Mouse (Mus musculus): ENCODE data around the gene F11r. TPM values are rescaled to one million over a fixed set of nuclear protein-coding genes. Genes with fewer than 3 reads are reported as not detected.

F11r gene
- polyA plus RNA-seq, 1 experiment: 6.6 TPM

DNA sequence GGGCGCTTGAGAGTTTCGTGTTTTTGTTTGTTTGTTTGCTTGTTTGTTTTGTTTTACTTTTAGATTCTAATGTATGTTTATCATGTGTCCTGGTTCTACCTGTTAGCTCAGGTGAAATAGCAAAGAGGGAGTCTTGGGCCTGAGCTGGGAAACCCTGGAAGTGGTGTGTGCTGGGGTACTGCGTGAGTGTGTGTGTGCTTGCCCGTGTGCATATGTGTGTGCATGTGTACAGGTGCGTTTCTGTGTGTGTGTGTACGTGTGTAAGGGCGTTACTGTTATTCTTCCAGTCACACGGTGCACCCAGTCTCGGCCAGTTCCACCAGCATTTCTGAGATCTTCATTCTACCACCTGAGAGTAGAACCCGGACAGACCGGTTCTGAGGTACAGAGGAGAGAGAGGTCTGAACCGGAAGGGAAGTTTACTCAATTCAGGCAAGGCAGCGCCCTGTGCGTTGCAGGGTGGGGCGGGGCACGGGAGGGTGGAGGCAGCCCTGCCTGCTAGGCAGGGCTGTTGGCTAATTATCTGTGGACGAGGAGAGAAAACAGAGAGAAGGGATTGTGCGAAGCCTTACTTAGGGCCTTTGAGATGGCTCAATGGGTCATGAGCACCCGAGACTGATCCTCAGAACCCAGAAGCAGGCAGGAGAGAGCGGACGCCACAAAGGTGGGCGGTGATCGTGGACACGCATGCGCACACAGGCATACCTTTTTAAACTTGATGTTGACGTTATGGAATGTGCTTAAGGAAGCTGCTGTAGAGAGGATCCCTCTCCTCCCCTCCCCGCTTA lies 40.6 kb downstream of the F11r start:
- no peak overlapping the region for H3K27ac ChIP-seq (ENCODE audit: insufficient read depth, low read depth, low read length)
- no peak overlapping the region for H3K4me3 ChIP-seq (ENCODE audit: insufficient read depth, low read length)
- peaks cover 6% of the 10 kb centered on the region for H3K4me1 ChIP-seq (ENCODE audit: control insufficient read depth, insufficient read depth, low read length)
- TF ChIP-seq POLR2A (IDR thresholded peaks at IDR 0.05; ENCODE audit: borderline replicate concordance, low read depth, low read length) (no peak), CTCF (IDR thresholded peaks at IDR 0.05; ENCODE audit: low read depth, low read length) (no peak)

DNA sequence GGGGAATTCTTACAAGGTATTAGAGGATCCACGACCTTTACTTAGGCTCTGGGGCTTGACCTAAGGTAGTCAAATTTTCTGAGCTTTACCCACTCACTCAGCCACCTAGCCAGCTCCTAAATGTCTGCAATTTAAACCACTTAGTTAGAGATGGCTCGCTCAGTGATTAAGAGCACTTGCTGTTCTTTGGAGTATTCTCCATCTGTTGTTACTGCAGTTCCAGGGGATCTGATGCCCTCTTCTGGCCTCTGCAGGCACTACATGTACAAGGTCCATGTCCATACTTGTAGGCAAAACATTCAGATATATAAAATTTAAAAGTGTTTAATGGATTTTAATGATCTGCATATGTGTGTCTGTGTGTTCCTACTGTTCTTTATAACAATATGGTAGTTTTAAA lies 41.6 kb downstream of the F11r start:
- Histone ChIP-seq H3K27ac (ENCODE audit: insufficient read depth, low read depth, low read length) (no peak overlapping the region), H3K4me1 (ENCODE audit: control insufficient read depth, insufficient read depth, low read length) (peaks cover 5% of the 10 kb centered on the region), H3K4me3 (ENCODE audit: insufficient read depth, low read length) (no peak overlapping the region)
- TF ChIP-seq CTCF (IDR thresholded peaks at IDR 0.05; ENCODE audit: low read depth, low read length) (no peak), POLR2A (IDR thresholded peaks at IDR 0.05; ENCODE audit: borderline replicate concordance, low read depth, low read length) (no peak)

DNA sequence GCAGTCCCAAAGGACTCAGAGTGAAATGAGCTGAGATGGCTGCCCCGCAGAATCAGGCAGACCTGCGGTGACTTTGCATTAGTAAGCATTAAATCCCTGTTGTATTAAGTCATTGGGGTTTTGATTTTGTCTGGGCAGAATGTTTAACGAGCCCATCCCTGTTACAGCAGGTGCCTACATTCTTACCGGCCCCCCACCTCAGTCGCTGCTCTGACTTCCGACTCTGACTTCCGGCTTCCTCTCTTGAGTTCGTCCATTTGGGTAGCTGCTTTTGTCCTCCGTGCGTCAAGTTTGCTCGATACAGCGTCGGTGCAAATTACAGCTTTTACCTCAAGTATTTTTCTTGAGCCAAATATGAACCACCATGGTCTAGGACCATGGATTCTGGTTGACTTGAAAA lies 56.9 kb downstream of the F11r start:
- TF ChIP-seq CTCF (IDR thresholded peaks at IDR 0.05; ENCODE audit: low read depth, low read length) (no peak), POLR2A (IDR thresholded peaks at IDR 0.05; ENCODE audit: borderline replicate concordance, low read depth, low read length) (no peak)
- H3K4me1 ChIP-seq (ENCODE audit: control insufficient read depth, insufficient read depth, low read length): no peaks in the 10 kb centered on the region
- no peak overlapping the region for H3K4me3 ChIP-seq (ENCODE audit: insufficient read depth, low read length)
- no peak overlapping the region for H3K27ac ChIP-seq (ENCODE audit: insufficient read depth, low read depth, low read length)

GRCm38 (mm10) chr1:171495371-171495770 lies 58.0 kb downstream of the F11r start:
- TF ChIP-seq CTCF (IDR thresholded peaks at IDR 0.05; ENCODE audit: low read depth, low read length): no peak
- TF ChIP-seq POLR2A (IDR thresholded peaks at IDR 0.05; ENCODE audit: borderline replicate concordance, low read depth, low read length): no peak
- no peak overlapping the region for H3K4me3 ChIP-seq (ENCODE audit: insufficient read depth, low read length)
- peaks cover 4% of the 10 kb centered on the region for H3K4me1 ChIP-seq (ENCODE audit: control insufficient read depth, insufficient read depth, low read length)
- H3K27ac ChIP-seq (ENCODE audit: insufficient read depth, low read depth, low read length): no peak overlapping the region

DNA sequence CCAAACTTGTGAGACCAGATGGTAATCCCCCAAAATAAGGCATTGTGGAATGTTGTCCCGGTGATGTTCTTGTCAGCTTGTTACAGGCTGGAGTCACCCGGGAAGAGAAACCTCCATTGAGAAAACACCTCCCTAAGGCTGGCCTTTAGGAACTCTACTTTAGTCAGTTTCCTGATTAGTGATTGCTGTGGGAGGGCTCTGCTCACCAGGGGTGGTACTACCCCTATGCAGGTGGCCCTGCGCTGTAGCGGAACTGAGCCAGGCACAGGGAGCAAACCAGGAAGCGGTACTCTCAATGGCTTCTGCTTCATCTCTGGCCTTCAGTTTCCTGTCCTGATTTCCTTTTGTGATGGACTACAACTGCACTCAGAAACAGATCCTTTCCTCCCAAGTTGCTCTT lies 62.5 kb downstream of the F11r start:
- TF ChIP-seq CTCF (IDR thresholded peaks at IDR 0.05; ENCODE audit: low read depth, low read length): no peak
- TF ChIP-seq POLR2A (IDR thresholded peaks at IDR 0.05; ENCODE audit: borderline replicate concordance, low read depth, low read length): no peak
- H3K27ac ChIP-seq (ENCODE audit: insufficient read depth, low read depth, low read length): no peak overlapping the region
- H3K4me3 ChIP-seq (ENCODE audit: insufficient read depth, low read length): no peak overlapping the region
- peaks cover 7% of the 10 kb centered on the region for H3K4me1 ChIP-seq (ENCODE audit: control insufficient read depth, insufficient read depth, low read length)

GRCm38 (mm10) chr1:171501016-171501610 lies 63.8 kb downstream of the F11r start:
- TF ChIP-seq CTCF (IDR thresholded peaks at IDR 0.05; ENCODE audit: low read depth, low read length) (no peak), POLR2A (IDR thresholded peaks at IDR 0.05; ENCODE audit: borderline replicate concordance, low read depth, low read length) (no peak)
- Histone ChIP-seq H3K4me1 (ENCODE audit: control insufficient read depth, insufficient read depth, low read length) (peaks cover 17% of the 10 kb centered on the region), H3K27ac (ENCODE audit: insufficient read depth, low read depth, low read length) (no peak overlapping the region), H3K4me3 (ENCODE audit: insufficient read depth, low read length) (no peak overlapping the region)

DNA sequence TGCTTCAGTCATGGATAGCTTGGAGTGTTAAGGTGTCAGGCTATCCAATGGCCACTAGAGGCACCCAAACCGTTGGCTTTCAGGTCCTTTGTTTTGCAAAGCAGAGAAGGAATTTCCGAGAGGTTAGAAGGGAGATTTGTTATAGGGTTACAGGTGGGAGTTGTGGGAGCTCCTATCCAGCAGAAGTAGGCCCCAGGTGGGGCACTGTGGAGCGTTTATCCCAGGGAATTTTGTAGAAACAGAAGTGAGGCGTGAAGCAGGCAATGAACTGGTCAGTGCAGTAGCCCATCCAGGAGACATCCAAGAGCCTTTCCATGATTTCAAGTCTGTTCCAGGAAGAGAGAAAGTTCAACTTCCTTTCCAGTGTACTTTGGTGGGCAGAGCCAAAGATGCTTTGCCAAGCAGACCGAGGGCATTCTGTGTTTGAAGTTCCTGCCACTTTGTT lies 64.3 kb downstream of the F11r start:
- Histone ChIP-seq H3K27ac (ENCODE audit: insufficient read depth, low read depth, low read length) (0 out of 2 replicates have a peak overlapping the region, but pooled peaks have one; percentile 2), H3K4me3 (ENCODE audit: insufficient read depth, low read length) (no peak overlapping the region), H3K4me1 (ENCODE audit: control insufficient read depth, insufficient read depth, low read length) (peaks cover 17% of the 10 kb centered on the region)
- TF ChIP-seq POLR2A (IDR thresholded peaks at IDR 0.05; ENCODE audit: borderline replicate concordance, low read depth, low read length) (peak; percentile 43; the same call in 1 of the 2 replicates), CTCF (IDR thresholded peaks at IDR 0.05; ENCODE audit: low read depth, low read length) (no peak; the same call in 1 of the 2 replicates)

DNA sequence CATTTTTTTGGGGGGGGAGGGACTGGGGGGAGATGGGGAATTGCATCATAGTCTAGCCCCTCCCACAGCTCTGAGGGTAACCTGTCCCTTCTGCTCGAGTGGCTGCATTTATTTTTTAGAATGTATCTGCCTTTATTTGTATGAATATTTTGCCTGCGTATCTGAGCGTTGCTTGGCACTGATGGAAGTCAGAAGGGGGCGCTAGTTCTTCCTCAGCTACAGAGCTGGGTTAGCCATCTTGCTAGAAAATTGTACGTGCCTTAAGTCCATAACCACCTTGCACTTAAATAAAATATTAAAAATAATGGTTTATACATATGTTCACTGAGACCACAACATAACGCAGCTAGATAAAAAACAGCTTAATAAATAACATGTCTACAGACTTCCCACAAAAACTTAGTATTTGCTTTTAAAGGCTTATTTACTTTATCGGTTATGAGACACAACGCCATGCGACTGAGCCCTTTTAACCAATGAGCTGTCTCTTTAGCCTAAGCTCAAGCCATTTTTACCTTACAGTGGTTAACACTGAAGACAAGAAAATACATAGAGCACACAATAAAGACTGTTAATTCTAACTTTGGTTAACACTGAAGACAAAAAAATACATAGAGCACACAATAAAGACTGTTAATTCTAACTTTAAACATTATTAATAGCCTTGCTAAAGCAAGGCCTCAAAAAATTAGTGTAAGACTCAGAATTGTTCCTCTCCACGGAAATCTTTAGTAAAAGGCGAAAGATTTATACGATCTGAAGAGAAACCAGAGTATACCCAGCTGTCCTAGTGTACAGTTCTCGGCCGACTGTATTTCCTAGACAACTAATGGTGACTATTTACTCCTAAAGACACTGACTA lies 65.3 kb downstream of the F11r start:
- H3K4me3 ChIP-seq (ENCODE audit: insufficient read depth, low read length): no peak overlapping the region
- peak overlapping the region; percentile 33 for H3K27ac ChIP-seq (ENCODE audit: insufficient read depth, low read depth, low read length)
- peaks cover 17% of the 10 kb centered on the region for H3K4me1 ChIP-seq (ENCODE audit: control insufficient read depth, insufficient read depth, low read length)
- TF ChIP-seq CTCF (IDR thresholded peaks at IDR 0.05; ENCODE audit: low read depth, low read length): peak; percentile 47; the same call in 1 of the 2 replicates
- peak; percentile 91 for TF ChIP-seq POLR2A (IDR thresholded peaks at IDR 0.05; ENCODE audit: borderline replicate concordance, low read depth, low read length)

DNA sequence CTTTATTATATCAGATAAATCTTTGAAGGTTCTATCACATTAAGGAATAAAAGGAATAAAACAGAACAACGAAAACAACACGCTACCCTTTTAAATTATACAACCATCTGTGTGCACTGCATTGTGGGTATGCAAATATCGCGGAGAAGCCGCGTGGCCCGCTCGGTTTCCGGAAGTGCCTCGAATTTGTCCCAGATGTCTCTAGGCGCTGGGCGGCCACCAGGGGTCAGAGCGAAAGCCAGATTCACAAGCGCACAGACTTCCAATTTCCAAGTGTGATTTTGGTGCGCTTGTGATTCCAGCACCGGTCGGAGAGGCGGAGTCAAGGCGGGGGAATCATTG lies 65.9 kb downstream of the F11r start, which contains the start of gene Alyref2:
Gene Alyref2, plus strand, starts transcription at position 229 of the 342 bp plus-strand sequence.
- H3K27ac ChIP-seq (ENCODE audit: insufficient read depth, low read depth, low read length): peak within 1 kb of the TSS; percentile 93
- peaks cover 17% of the 10 kb centered on the region for H3K4me1 ChIP-seq (ENCODE audit: control insufficient read depth, insufficient read depth, low read length)
- no peak for TF ChIP-seq POLR2A (IDR thresholded peaks at IDR 0.05; ENCODE audit: borderline replicate concordance, low read depth, low read length)
- peak; percentile 65; the same call in 1 of the 2 replicates for TF ChIP-seq CTCF (IDR thresholded peaks at IDR 0.05; ENCODE audit: low read depth, low read length)
- H3K4me3 ChIP-seq (ENCODE audit: insufficient read depth, low read length): peak within 1 kb of the TSS; percentile 64

All from bone marrow macrophage, adult 2 months (primary cell).